Mouse (Mus musculus) liver, postnatal 0 days (tissue): ENCODE data around the gene Epha8. TPM values are rescaled to one million over a fixed set of nuclear protein-coding genes. Genes with fewer than 3 reads are reported as not detected.

Source experiments
- ATAC-seq: fragments of 200-750 bp; cut with Nextera tagmentation; 2 replicates; pipeline ENCODE4 v1.8.0; 2017; ENCODE audit warnings: mild to moderate bottlenecking, moderate library complexity
- DNase-seq: peaks from one replicate; pipeline ENCODE4 v3.0.0-alpha.2; 2016
- H3K27ac ChIP-seq: fragments of 300-500 bp; sonication (generic); 2 replicates; pipeline ENCODE4 v1.5.1; 2014; ENCODE audit warnings: antibody characterized with exemption, moderate library complexity, mild to moderate bottlenecking, low read depth
- H3K27me3 ChIP-seq: fragments of 300-500 bp; sonication (generic); 2 replicates; pipeline ENCODE4 v1.6.1; 2014; ENCODE audit warnings: low read length, control low read depth, mixed read lengths; ENCODE audit not compliant: insufficient read depth
- H3K36me3 ChIP-seq: fragments of 300-500 bp; sonication (generic); replicated peaks from 2 replicates; pipeline ENCODE4 v1.6.1; 2014; ENCODE audit warnings: mild to moderate bottlenecking, control low read depth, low read length, moderate library complexity, mixed read lengths; ENCODE audit not compliant: insufficient read depth
- H3K4me1 ChIP-seq: fragments of 300-500 bp; sonication (generic); 2 replicates; pipeline ENCODE4 v1.6.1; 2014; ENCODE audit warnings: antibody characterized with exemption, mild to moderate bottlenecking, control low read depth; ENCODE audit not compliant: insufficient read depth
- H3K4me2 ChIP-seq: fragments of 300-500 bp; sonication (generic); 2 replicates; pipeline ENCODE4 v1.6.1; 2014; ENCODE audit warnings: low read depth, mild to moderate bottlenecking, low read length, moderate library complexity, mixed read lengths
- H3K4me3 ChIP-seq: fragments of 300-500 bp; sonication (generic); 2 replicates; pipeline ENCODE4 v1.5.1; 2014; ENCODE audit warnings: low read depth, low read length
- H3K9ac ChIP-seq: fragments of 300-500 bp; sonication (generic); replicated peaks from 2 replicates; pipeline ENCODE4 v1.6.1; 2014; ENCODE audit warnings: mild to moderate bottlenecking, moderate library complexity
- H3K9me3 ChIP-seq: fragments of 300-500 bp; sonication (generic); 2 replicates; pipeline ENCODE4 v1.6.1; 2016; ENCODE audit warnings: mild to moderate bottlenecking, control low read depth, low read length, mixed read lengths
- CTCF ChIP-seq: sonication (generic); IDR thresholded peaks from 2 replicates; pipeline ENCODE4 v1.5.1; 2016; ENCODE audit warnings: antibody characterized with exemption, low read depth
- EP300 ChIP-seq: IDR thresholded peaks from 2 replicates; pipeline ENCODE4 v1.6.1; 2016; ENCODE audit warnings: antibody characterized with exemption, low read depth, mild to moderate bottlenecking
- WGBS: fragments of 180-500 bp; shearing (Covaris S2); extraction: QIAGEN DNeasy Blood & Tissue Kit; methylation state at CpG from one replicate; pipeline ENCODE4 v1.1.7; 2014; ENCODE audit not compliant: insufficient replicate concordance; 5-methylcytosine and 5-hydroxymethylcytosine counted together
- polyA plus RNA-seq: library from polyadenylated mRNA; unstranded; fragments of >200 nt; fragmentation: Nextera tagmentation; extraction: Ambion mirVana; gene quantifications from 2 replicates; pipeline ENCODE4 v1.2.1, GENCODE M21; 2015

Gene Epha8
- polyA plus RNA-seq, 1 experiment from 2014 or later: 0.11 TPM

DNA sequence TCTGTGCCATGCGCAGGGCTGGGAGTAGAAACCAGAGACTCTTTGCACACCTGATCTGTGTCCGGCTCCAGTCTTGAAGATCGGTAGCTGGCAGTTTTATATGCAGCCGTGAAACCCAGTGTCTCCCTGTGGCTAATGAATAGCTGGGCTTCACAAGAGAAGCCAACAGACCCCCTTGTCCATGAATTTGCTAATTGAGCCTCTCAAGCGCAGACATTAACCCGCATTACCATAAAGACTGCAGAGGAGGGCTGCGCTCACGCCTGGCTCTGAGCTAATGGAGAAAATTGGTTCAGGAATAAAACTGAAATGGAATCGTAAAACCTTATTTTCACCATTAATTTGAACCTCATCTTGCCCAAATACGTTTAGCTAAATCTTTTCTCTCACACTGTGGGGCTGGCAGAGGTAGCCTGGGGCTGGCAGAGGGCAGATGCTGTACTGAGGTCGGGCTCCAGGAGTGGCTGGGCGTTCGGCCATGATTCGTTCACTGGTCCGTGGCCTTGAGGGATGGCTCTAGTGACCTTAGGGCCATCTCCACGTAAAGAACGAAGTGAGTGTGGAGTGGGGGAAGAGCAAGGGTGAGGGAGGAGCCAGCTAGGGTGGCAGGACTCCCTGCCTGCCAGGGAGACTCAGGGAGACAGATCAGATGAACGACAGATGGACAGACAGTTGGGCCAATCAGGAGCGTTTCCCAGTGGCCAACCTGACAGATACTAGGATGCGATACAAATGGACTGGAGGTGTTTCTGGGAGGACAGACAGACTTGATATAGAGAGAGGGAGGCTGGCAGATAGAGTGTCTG, 40.1 kb downstream of the Epha8 start:
- WGBS: 71% methylated on average over 20 of the region's 20 CpGs
- ATAC-seq: no peak
- H3K9ac ChIP-seq: no peak overlapping the region

DNA sequence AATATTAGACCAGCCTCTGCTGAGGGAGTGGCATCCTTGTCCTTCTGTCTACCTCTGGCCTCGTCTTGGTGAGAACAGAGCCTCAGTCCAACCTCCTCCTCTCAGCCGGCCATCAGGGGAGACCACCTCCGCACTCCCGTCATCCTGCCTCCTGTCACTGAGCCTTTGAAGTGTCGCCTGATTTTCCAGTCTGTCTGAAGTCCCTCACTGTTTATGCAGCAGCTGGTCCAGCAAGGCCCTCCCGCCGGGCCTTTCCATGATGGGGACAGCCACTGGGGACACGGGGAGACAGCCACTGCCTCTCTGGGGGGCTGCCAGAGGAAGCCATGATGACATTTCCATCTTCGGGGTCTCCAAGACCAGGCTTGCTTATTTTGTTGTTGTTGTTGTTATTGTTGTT, 43.8 kb downstream of the Epha8 start:
- H3K27me3 ChIP-seq: peaks cover 11% of the 10 kb centered on the region

More for the DNA sequence above, 40.1 kb downstream of the Epha8 start:
- no peak for TF ChIP-seq EP300
- TF ChIP-seq CTCF: no peak
- Histone ChIP-seq H3K36me3 (no peaks in the 10 kb centered on the region), H3K9me3 (no peaks in the 10 kb centered on the region), H3K4me3 (no peak overlapping the region), H3K4me2 (no peak overlapping the region), H3K27ac (no peak overlapping the region), H3K27me3 (peaks cover 5% of the 10 kb centered on the region; the same call in 1 of the 2 replicates), H3K4me1 (no peaks in the 10 kb centered on the region)
- DNase-seq: no peak

DNA sequence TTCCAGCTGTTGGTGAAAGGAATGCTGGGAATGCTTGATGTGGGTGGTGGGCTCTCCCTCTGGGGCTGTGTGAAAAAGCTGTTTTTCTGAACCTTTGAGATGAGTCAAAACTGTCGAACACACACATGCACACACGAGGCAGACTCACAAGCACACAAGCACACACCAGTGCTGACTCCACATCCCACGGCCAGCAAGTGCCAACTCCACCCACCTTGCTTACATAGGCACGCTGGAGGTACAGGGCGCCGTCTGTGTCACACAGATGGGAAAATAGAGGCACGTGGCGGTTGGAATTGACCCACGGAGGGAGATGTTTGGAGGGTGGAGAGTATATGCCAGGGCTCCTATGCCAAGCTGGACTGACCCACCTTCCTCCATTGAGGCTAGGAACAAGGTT, 44.8 kb downstream of the Epha8 start:
- Histone ChIP-seq H3K4me2 (no peak overlapping the region), H3K36me3 (no peaks in the 10 kb centered on the region), H3K4me3 (no peak overlapping the region), H3K27ac (no peak overlapping the region), H3K27me3 (peaks cover 16% of the 10 kb centered on the region), H3K9me3 (no peaks in the 10 kb centered on the region), H3K4me1 (0 out of 2 replicates have a peak, but pooled peaks cover under 1% of the 10 kb centered on the region), H3K9ac (no peak overlapping the region)
- TF ChIP-seq EP300 (no peak), CTCF (no peak)
- 32% methylated on average over 9 of the region's 9 CpGs for WGBS
- ATAC-seq (no peak), DNase-seq (no peak)

More for the DNA sequence above, 43.8 kb downstream of the Epha8 start:
- Histone ChIP-seq H3K9me3 (no peaks in the 10 kb centered on the region), H3K36me3 (no peaks in the 10 kb centered on the region), H3K9ac (no peak overlapping the region), H3K4me3 (no peak overlapping the region), H3K4me2 (no peak overlapping the region), H3K27ac (no peak overlapping the region), H3K4me1 (no peaks in the 10 kb centered on the region)
- ATAC-seq (no peak), DNase-seq (no peak)
- TF ChIP-seq CTCF (no peak), EP300 (no peak)
- WGBS: 16% methylated on average over 9 of the region's 9 CpGs

DNA sequence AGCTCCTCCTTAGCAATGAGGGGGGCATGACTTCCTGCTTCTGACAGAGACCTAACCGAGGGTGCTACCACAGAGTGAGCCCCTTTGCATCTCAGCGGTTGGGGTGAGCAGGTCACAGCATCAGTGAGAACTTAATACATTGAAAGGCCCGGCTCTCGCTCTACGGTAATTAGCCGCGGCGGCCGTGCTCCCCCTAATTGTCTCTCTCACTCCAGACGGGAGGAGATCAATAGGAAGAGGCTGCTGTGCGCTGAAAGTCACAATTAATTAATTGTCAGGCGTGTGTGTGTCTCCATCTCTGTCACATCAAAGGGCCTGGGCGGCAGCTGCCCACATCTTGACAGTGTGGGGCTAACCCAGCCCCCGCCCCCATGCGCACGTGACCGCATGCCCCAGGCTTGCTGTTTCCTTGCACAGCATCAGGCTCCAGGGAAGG, 45.4 kb downstream of the Epha8 start:
- Histone ChIP-seq H3K4me2 (no peak overlapping the region), H3K36me3 (no peaks in the 10 kb centered on the region), H3K27ac (no peak overlapping the region), H3K4me3 (no peak overlapping the region), H3K9me3 (no peaks in the 10 kb centered on the region), H3K4me1 (0 out of 2 replicates have a peak, but pooled peaks cover 3% of the 10 kb centered on the region), H3K9ac (no peak overlapping the region), H3K27me3 (peaks cover 16% of the 10 kb centered on the region)
- TF ChIP-seq CTCF (no peak), EP300 (no peak)
- 9% methylated on average over 17 of the region's 17 CpGs for WGBS
- no peak for ATAC-seq
- no peak for DNase-seq

DNA sequence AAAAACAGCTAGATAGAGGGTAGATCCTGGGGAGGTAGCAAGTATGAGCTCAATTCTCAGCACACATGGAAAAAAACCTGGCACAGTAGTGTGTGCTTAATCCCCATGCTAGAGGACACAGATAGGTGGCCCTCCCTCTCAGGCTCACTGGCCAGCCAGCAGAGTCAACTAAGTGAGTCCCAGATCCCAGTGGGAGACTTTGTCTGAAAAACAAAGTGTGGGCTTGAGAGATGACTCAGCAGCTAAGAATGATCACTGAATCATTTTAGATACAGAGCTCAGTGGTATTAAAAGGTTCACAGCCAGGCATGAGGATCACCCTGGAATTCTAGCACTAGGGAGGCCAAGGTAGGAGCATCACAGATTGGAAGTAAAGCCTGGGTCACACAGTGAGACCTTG, 48.8 kb downstream of the Epha8 start:
- H3K9ac ChIP-seq: no peak overlapping the region
- no peaks in the 10 kb centered on the region for H3K9me3 ChIP-seq
- H3K4me1 ChIP-seq: 0 out of 2 replicates have a peak, but pooled peaks cover 3% of the 10 kb centered on the region
- H3K27ac ChIP-seq: no peak overlapping the region
- no peak for DNase-seq
- H3K4me3 ChIP-seq: no peak overlapping the region
- H3K36me3 ChIP-seq: no peaks in the 10 kb centered on the region
- ATAC-seq: no peak
- no peak overlapping the region for H3K4me2 ChIP-seq
- TF ChIP-seq CTCF: no peak
- TF ChIP-seq EP300: no peak
- peaks cover 30% of the 10 kb centered on the region for H3K27me3 ChIP-seq

DNA sequence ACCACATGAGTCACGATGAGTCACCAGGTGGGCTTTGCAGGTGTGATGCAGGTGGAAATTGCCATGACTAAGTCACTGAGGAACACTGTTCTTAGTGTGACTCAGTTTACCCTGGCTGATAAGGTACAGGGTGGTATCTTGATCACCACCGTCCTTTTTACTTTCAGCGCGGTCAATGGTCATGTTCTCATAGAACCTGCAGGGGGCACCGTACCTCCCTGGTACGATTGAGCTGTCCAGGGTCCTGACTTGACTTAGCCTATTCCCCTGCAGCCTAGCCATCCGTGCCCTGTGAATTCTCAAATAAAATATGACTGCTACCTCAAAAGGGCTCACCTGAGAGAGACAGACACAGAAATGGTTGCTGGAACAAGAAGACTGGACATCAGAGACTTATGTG, 49.6 kb downstream of the Epha8 start:
- no peak for ATAC-seq
- Histone ChIP-seq H3K36me3 (no peaks in the 10 kb centered on the region), H3K4me3 (no peak overlapping the region), H3K9me3 (no peaks in the 10 kb centered on the region), H3K4me2 (no peak overlapping the region), H3K27ac (no peak overlapping the region), H3K9ac (no peak overlapping the region), H3K4me1 (0 out of 2 replicates have a peak, but pooled peaks cover 3% of the 10 kb centered on the region), H3K27me3 (peaks cover 28% of the 10 kb centered on the region)
- peak; percentile 69 for DNase-seq
- 13% methylated on average over 7 of the region's 7 CpGs for WGBS
- no peak for TF ChIP-seq EP300
- TF ChIP-seq CTCF: peak; percentile 77
